19 mouse cellular contexts compared by ENCODE assay signal in genomic region chr2:73654059-73654891, GRCm38 (mm10).
DNase-seq lines count a peak whose midpoint lies in the region; ATAC-seq and TF ChIP-seq lines count a peak whose summit lies in the region.
"Had no signal": no experiment of that assay in that cellular context is flagged by ENCODE, and none has a peak within 500 bp of the region (broad histone marks: within the 10 kb centered on the region; RNA-seq: fewer than 3 reads in every experiment).

No protein-coding gene starts in this region.

- DNase-seq in heart, embryonic 10.5 days (ENCODE audit: low spot score), result no peak
- DNase-seq in heart, adult 9 months (ENCODE audit: low spot score in 2 of 2), result no peak
- DNase-seq in kidney, adult 2 months, result no peak
- DNase-seq in kidney, adult 9 months, result no peak
- DNase-seq in midbrain, embryonic 11.5 days (ENCODE audit: low spot score, missing footprints), result peak; percentile 54
- DNase-seq: cerebellum, postnatal 36 days; gastrocnemius, postnatal 25 days; kidney, adult 11 months; kidney, postnatal 25 days; left cerebral cortex, postnatal 4 days; liver, embryonic 13.5 days; thymus, postnatal 36 days had no signal

- H3K4me2 ChIP-seq in midbrain, embryonic 11.5 days, result no peak overlapping the region
- no peak overlapping the region for H3K4me2 ChIP-seq in midbrain, embryonic 13.5 days (replicated peaks)
- H3K4me2 ChIP-seq: hindbrain, embryonic 13.5 days; liver, embryonic 13.5 days; stomach, embryonic 15.5 days had no signal

- no peak for TF ChIP-seq POLR2A in kidney, adult 2 months (IDR thresholded peaks at IDR 0.05; ENCODE audit: low read depth, low read length)
- no peak for TF ChIP-seq POLR2A in small intestine, adult 2 months (IDR thresholded peaks at IDR 0.05; ENCODE audit: low read depth, low read length)

- H3K9ac ChIP-seq in midbrain, embryonic 11.5 days (ENCODE audit: low read length), result no peak overlapping the region
- H3K9ac ChIP-seq in midbrain, embryonic 13.5 days (replicated peaks), result no peak overlapping the region
- H3K9ac ChIP-seq: hindbrain, embryonic 13.5 days; liver, embryonic 13.5 days; stomach, embryonic 15.5 days had no signal

- H3K9me3 ChIP-seq in heart, embryonic 10.5 days, result no peaks in the 10 kb centered on the region
- no peaks in the 10 kb centered on the region for H3K9me3 ChIP-seq in midbrain, embryonic 11.5 days (ENCODE audit: control insufficient read depth, low read length)
- no peaks in the 10 kb centered on the region for H3K9me3 ChIP-seq in midbrain, embryonic 13.5 days
- H3K9me3 ChIP-seq: hindbrain, embryonic 13.5 days; liver, embryonic 13.5 days; megakaryocyte, embryonic 14.5 days; stomach, embryonic 15.5 days had no signal

- no peak for TF ChIP-seq CTCF in kidney, adult 2 months (conservative IDR thresholded peaks at IDR 0.05; ENCODE audit: insufficient read depth, insufficient read length, low read depth, low read length)
- TF ChIP-seq CTCF in small intestine, adult 2 months (IDR thresholded peaks at IDR 0.05; ENCODE audit: extremely low read depth, insufficient read length, insufficient replicate concordance, low read depth, low read length), result no peak

- peaks cover 14% of the 10 kb centered on the region for H3K4me1 ChIP-seq in heart, embryonic 10.5 days
- H3K4me1 ChIP-seq in kidney, adult 2 months (ENCODE audit: control insufficient read depth, insufficient read depth, low read length), result no peaks in the 10 kb centered on the region
- peaks cover 9% of the 10 kb centered on the region; the same call in 1 of the 2 replicates for H3K4me1 ChIP-seq in midbrain, embryonic 11.5 days (ENCODE audit: control insufficient read depth, insufficient read depth, low read length)
- H3K4me1 ChIP-seq in midbrain, embryonic 13.5 days (replicated peaks), result peaks cover 32% of the 10 kb centered on the region
- H3K4me1 ChIP-seq in small intestine, adult 2 months (ENCODE audit: control insufficient read depth, insufficient read depth, insufficient read length, low read length), result no peaks in the 10 kb centered on the region
- H3K4me1 ChIP-seq: liver, embryonic 13.5 days; megakaryocyte, embryonic 14.5 days had no signal

- 0 out of 2 replicates have a peak overlapping the region, but pooled peaks have one; percentile 3 for H3K4me3 ChIP-seq in heart, embryonic 10.5 days
- H3K4me3 ChIP-seq in kidney, adult 2 months (ENCODE audit: insufficient read depth, low read depth, low read length), result no peak overlapping the region
- H3K4me3 ChIP-seq in midbrain, embryonic 11.5 days (ENCODE audit: low read depth, low read length), result no peak overlapping the region
- H3K4me3 ChIP-seq in midbrain, embryonic 13.5 days (replicated peaks), result no peak overlapping the region
- no peak overlapping the region for H3K4me3 ChIP-seq in small intestine, adult 2 months (ENCODE audit: low read depth, low read length)
- H3K4me3 ChIP-seq: hindbrain, embryonic 13.5 days; liver, embryonic 13.5 days; megakaryocyte, embryonic 14.5 days; myocyte; stomach, embryonic 15.5 days had no signal

- WGBS in heart, embryonic 10.5 days, result 69% methylated on average over 4 of the region's 4 CpGs
- WGBS in kidney, adult 2 months, result 71% methylated on average over 4 of the region's 4 CpGs
- WGBS in midbrain, embryonic 11.5 days, result 84% methylated on average over 4 of the region's 4 CpGs
- WGBS in midbrain, embryonic 13.5 days, result 78% methylated on average over 4 of the region's 4 CpGs
- WGBS in small intestine, adult 2 months, result 63% methylated on average over 4 of the region's 4 CpGs

- no peaks in the 10 kb centered on the region for H3K36me3 ChIP-seq in heart, embryonic 10.5 days
- no peaks in the 10 kb centered on the region for H3K36me3 ChIP-seq in kidney, adult 2 months (ENCODE audit: control insufficient read depth, insufficient read depth, low read length)
- no peaks in the 10 kb centered on the region for H3K36me3 ChIP-seq in midbrain, embryonic 11.5 days (ENCODE audit: control insufficient read depth, insufficient read depth, low read length)
- H3K36me3 ChIP-seq in midbrain, embryonic 13.5 days, result no peaks in the 10 kb centered on the region
- no peaks in the 10 kb centered on the region for H3K36me3 ChIP-seq in small intestine, adult 2 months (ENCODE audit: control insufficient read depth, insufficient read depth, low read length)
- H3K36me3 ChIP-seq: hindbrain, embryonic 13.5 days; liver, embryonic 13.5 days; stomach, embryonic 15.5 days had no signal

- H3K27me3 ChIP-seq in heart, embryonic 10.5 days (ENCODE audit: insufficient read depth, poor library complexity, severe bottlenecking), result no peaks in the 10 kb centered on the region
- no peaks in the 10 kb centered on the region for H3K27me3 ChIP-seq in kidney, adult 2 months (replicated peaks; ENCODE audit: control insufficient read depth, insufficient read depth, low read length)
- no peaks in the 10 kb centered on the region for H3K27me3 ChIP-seq in midbrain, embryonic 11.5 days (ENCODE audit: control insufficient read depth, insufficient read depth, low read length)
- H3K27me3 ChIP-seq in midbrain, embryonic 13.5 days, result no peaks in the 10 kb centered on the region
- H3K27me3 ChIP-seq in small intestine, adult 2 months (ENCODE audit: control insufficient read depth, insufficient read depth, low read length), result no peaks in the 10 kb centered on the region
- H3K27me3 ChIP-seq: hindbrain, embryonic 13.5 days; liver, embryonic 13.5 days; stomach, embryonic 15.5 days had no signal

- no peak overlapping the region; the same call in 1 of the 2 replicates for H3K27ac ChIP-seq in heart, embryonic 10.5 days
- 0 out of 2 replicates have a peak overlapping the region, but pooled peaks have one; percentile 17 for H3K27ac ChIP-seq in kidney, adult 2 months (ENCODE audit: insufficient read depth, low read depth, low read length)
- H3K27ac ChIP-seq in midbrain, embryonic 11.5 days (ENCODE audit: low read depth, low read length), result no peak overlapping the region
- no peak overlapping the region for H3K27ac ChIP-seq in midbrain, embryonic 13.5 days
- peak overlapping the region; percentile 37; the same call in 1 of the 2 replicates for H3K27ac ChIP-seq in small intestine, adult 2 months (ENCODE audit: insufficient read depth, low read depth, low read length)
- H3K27ac ChIP-seq: hindbrain, embryonic 13.5 days; liver, embryonic 13.5 days; stomach, embryonic 15.5 days had no signal

- no peak for ATAC-seq in midbrain, embryonic 11.5 days (ENCODE audit: low FRiP score)
- ATAC-seq in midbrain, embryonic 13.5 days, result no peak
- ATAC-seq: activated CD4-positive, CD25-positive, alpha-beta regulatory T cell, adult 4 months had no signal

Comparison
In these comparisons a context has a peak if more than half of its experiments do, and no peak if none do; other contexts are left out.
1. H3K27ac ChIP-seq: peak in kidney, adult 2 months (single experiment) and small intestine, adult 2 months (single experiment); none in heart, embryonic 10.5 days (single experiment), midbrain, embryonic 11.5 days (single experiment) and midbrain, embryonic 13.5 days (single experiment).